Mouse (Mus musculus): ENCODE results near the gene Pcbp4. TPM values are rescaled to one million over a fixed set of nuclear protein-coding genes. Genes with fewer than 3 reads are reported as not detected.

Pcbp4 gene
- polyA plus RNA-seq, 1 experiment from 2014 or later: 16.8 TPM

DNA sequence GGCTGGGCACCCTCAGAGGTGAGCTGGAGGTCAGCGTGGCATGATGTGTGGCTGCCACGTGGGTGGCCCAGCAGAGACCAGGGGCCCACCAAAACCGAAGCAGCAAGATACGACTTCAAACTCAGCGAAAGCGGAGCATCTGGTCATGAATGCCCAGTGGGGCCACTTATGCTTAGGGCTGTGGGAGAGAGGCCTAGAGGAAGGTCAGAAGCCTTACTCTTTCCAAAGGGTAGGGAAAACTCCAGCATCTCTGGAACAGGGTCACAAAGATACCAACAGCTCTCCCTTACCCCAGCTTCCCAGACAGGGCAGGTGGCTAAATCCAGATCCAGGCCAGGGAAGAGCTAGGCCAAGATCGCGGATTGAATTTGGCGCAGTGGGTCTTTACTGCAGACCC is 4.1 kb downstream of the Pcbp4 start:
- ATAC-seq (ENCODE audit: low FRiP score, low TSS enrichment) (no peak), DNase-seq (ENCODE audit: low spot score) (no peak)
- no peak overlapping the region for H3K4me2 ChIP-seq (replicated peaks; ENCODE audit: low read depth)
- no peak overlapping the region for H3K9ac ChIP-seq (ENCODE audit: low read length)
- peaks cover 12% of the 10 kb centered on the region; the same call in 1 of the 2 replicates for H3K4me1 ChIP-seq (replicated peaks; ENCODE audit: control insufficient read depth, insufficient read depth)
- TF ChIP-seq CTCF (IDR thresholded peaks at IDR 0.05; ENCODE audit: low read depth): no peak
- TF ChIP-seq EP300 (optimal IDR thresholded peaks at IDR 0.05): no peak
- no peaks in the 10 kb centered on the region for H3K27me3 ChIP-seq (ENCODE audit: control insufficient read depth, insufficient read depth, low read length)
- H3K9me3 ChIP-seq (ENCODE audit: control insufficient read depth, low read length): no peaks in the 10 kb centered on the region
- H3K27ac ChIP-seq (replicated peaks): peak overlapping the region; percentile 13; the same call in 1 of the 2 replicates
- H3K36me3 ChIP-seq (ENCODE audit: control insufficient read depth, insufficient read depth, low read length): no peaks in the 10 kb centered on the region
- H3K4me3 ChIP-seq (ENCODE audit: low read depth, low read length): no peak overlapping the region
- WGBS: 69% methylated on average over 9 of the region's 9 CpGs

- Histone ChIP-seq H3K9me3 (ENCODE audit: control insufficient read depth, low read length) (no peaks in the 10 kb centered on the region), H3K9ac (ENCODE audit: low read length) (no peak overlapping the region), H3K27me3 (ENCODE audit: control insufficient read depth, insufficient read depth, low read length) (no peaks in the 10 kb centered on the region), H3K4me3 (ENCODE audit: low read depth, low read length) (no peak overlapping the region), H3K4me2 (replicated peaks; ENCODE audit: low read depth) (no peak overlapping the region), H3K4me1 (replicated peaks; ENCODE audit: control insufficient read depth, insufficient read depth) (peaks cover 10% of the 10 kb centered on the region; the same call in 1 of the 2 replicates), H3K36me3 (ENCODE audit: control insufficient read depth, insufficient read depth, low read length) (no peaks in the 10 kb centered on the region), H3K27ac (replicated peaks) (no peak overlapping the region)
- TF ChIP-seq EP300 (optimal IDR thresholded peaks at IDR 0.05) (no peak), CTCF (IDR thresholded peaks at IDR 0.05; ENCODE audit: low read depth) (no peak)
- no peak for DNase-seq (ENCODE audit: low spot score)
- 85% methylated on average over 5 of the region's 5 CpGs for WGBS
- ATAC-seq (ENCODE audit: low FRiP score, low TSS enrichment): no peak
Measured at GRCm38 (mm10) chr9:106457920-106458319, 4.8 kb downstream of the Pcbp4 start.

GRCm38 (mm10) chr9:106459946-106460345 is 6.9 kb downstream of the Pcbp4 start:
- H3K4me3 ChIP-seq (ENCODE audit: low read depth, low read length): no peak overlapping the region
- H3K4me2 ChIP-seq (replicated peaks; ENCODE audit: low read depth): no peak overlapping the region
- TF ChIP-seq EP300 (optimal IDR thresholded peaks at IDR 0.05) (no peak), CTCF (IDR thresholded peaks at IDR 0.05; ENCODE audit: low read depth) (no peak)
- H3K4me1 ChIP-seq (replicated peaks; ENCODE audit: control insufficient read depth, insufficient read depth): peaks cover 4% of the 10 kb centered on the region; the same call in 1 of the 2 replicates
- no peak for DNase-seq (ENCODE audit: low spot score)
- no peak for ATAC-seq (ENCODE audit: low FRiP score, low TSS enrichment)
- WGBS: 81% methylated on average over 15 of the region's 15 CpGs
- no peaks in the 10 kb centered on the region for H3K36me3 ChIP-seq (ENCODE audit: control insufficient read depth, insufficient read depth, low read length)
- H3K27ac ChIP-seq (replicated peaks): no peak overlapping the region
- H3K9me3 ChIP-seq (ENCODE audit: control insufficient read depth, low read length): no peaks in the 10 kb centered on the region
- H3K9ac ChIP-seq (ENCODE audit: low read length): no peak overlapping the region
- no peaks in the 10 kb centered on the region for H3K27me3 ChIP-seq (ENCODE audit: control insufficient read depth, insufficient read depth, low read length)

- TF ChIP-seq EP300 (optimal IDR thresholded peaks at IDR 0.05) (no peak), CTCF (IDR thresholded peaks at IDR 0.05; ENCODE audit: low read depth) (no peak)
Measured at GRCm38 (mm10) chr9:106460401-106461025, 7.4 kb downstream of the Pcbp4 start.

GRCm38 (mm10) chr9:106461026-106461415 is 7.9 kb downstream of the Pcbp4 start:
- peaks cover 2% of the 10 kb centered on the region; the same call in 1 of the 2 replicates for H3K27me3 ChIP-seq (ENCODE audit: control insufficient read depth, insufficient read depth, low read length)
- H3K4me3 ChIP-seq (ENCODE audit: low read depth, low read length): no peak overlapping the region
- H3K4me1 ChIP-seq (replicated peaks; ENCODE audit: control insufficient read depth, insufficient read depth): 0 out of 2 replicates have a peak, but pooled peaks cover 2% of the 10 kb centered on the region
- no peak overlapping the region for H3K9ac ChIP-seq (ENCODE audit: low read length)
- DNase-seq (ENCODE audit: low spot score): no peak
- WGBS: 88% methylated on average over 9 of the region's 9 CpGs
- no peak for TF ChIP-seq CTCF (IDR thresholded peaks at IDR 0.05; ENCODE audit: low read depth)
- TF ChIP-seq EP300 (optimal IDR thresholded peaks at IDR 0.05): no peak
- no peak overlapping the region for H3K27ac ChIP-seq (replicated peaks)
- H3K36me3 ChIP-seq (ENCODE audit: control insufficient read depth, insufficient read depth, low read length): no peaks in the 10 kb centered on the region
- ATAC-seq (ENCODE audit: low FRiP score, low TSS enrichment): no peak
- no peak overlapping the region for H3K4me2 ChIP-seq (replicated peaks; ENCODE audit: low read depth)
- no peaks in the 10 kb centered on the region for H3K9me3 ChIP-seq (ENCODE audit: control insufficient read depth, low read length)

More at GRCm38 (mm10) chr9:106460401-106461025, 7.4 kb downstream of the Pcbp4 start:
- no peak overlapping the region for H3K4me2 ChIP-seq (replicated peaks; ENCODE audit: low read depth)
- DNase-seq (ENCODE audit: low spot score) (no peak), ATAC-seq (ENCODE audit: low FRiP score, low TSS enrichment) (no peak)
- H3K27me3 ChIP-seq (ENCODE audit: control insufficient read depth, insufficient read depth, low read length): no peaks in the 10 kb centered on the region
- no peak overlapping the region for H3K4me3 ChIP-seq (ENCODE audit: low read depth, low read length)
- H3K9me3 ChIP-seq (ENCODE audit: control insufficient read depth, low read length): no peaks in the 10 kb centered on the region
- H3K9ac ChIP-seq (ENCODE audit: low read length): no peak overlapping the region
- WGBS: 76% methylated on average over 18 of the region's 18 CpGs
- 0 out of 2 replicates have a peak, but pooled peaks cover 2% of the 10 kb centered on the region for H3K4me1 ChIP-seq (replicated peaks; ENCODE audit: control insufficient read depth, insufficient read depth)
- H3K27ac ChIP-seq (replicated peaks): no peak overlapping the region
- H3K36me3 ChIP-seq (ENCODE audit: control insufficient read depth, insufficient read depth, low read length): no peaks in the 10 kb centered on the region

DNA sequence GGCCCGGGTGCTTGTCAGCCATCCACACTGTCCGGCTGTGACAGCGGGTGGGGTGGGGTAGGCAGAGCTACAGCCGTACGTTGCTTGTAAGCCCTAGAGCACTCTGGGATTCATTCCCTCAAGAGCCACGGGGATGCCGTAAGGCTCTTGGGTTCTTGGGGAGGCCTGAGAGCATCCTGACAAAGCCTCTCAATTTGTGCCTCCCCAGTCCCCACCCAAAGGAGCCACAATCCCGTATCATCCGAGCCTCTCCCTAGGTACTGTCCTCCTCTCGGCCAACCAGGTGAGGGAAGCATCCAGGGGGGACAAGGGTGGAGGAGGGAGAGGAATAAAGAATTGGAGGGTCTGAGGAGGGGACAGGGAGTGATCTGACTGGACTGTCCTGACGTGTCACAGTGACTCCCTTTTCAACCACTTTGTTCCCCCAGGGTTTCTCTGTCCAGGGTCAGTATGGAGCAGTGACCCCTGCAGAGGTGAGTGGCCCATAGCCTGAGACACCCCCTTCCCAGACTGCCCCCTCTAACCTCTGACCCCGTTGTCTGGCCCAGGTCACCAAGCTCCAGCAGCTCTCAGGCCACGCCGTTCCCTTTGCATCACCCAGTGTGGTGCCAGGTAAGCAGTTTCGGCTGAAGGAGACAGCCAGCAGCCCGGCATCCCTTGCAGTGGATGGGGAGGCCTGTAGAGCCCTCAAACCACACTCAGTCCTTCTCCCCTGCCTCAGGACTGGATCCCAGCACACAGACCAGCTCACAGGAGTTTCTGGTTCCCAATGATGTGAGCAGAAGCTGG is 8.7 kb downstream of the Pcbp4 start:
- TF ChIP-seq CTCF (IDR thresholded peaks at IDR 0.05; ENCODE audit: low read depth) (no peak), EP300 (optimal IDR thresholded peaks at IDR 0.05) (no peak)
- H3K4me3 ChIP-seq (ENCODE audit: low read depth, low read length): no peak overlapping the region
- H3K27me3 ChIP-seq (ENCODE audit: control insufficient read depth, insufficient read depth, low read length): peaks cover 2% of the 10 kb centered on the region; the same call in 1 of the 2 replicates
- no peaks in the 10 kb centered on the region for H3K9me3 ChIP-seq (ENCODE audit: control insufficient read depth, low read length)
- DNase-seq (ENCODE audit: low spot score) (no peak), ATAC-seq (ENCODE audit: low FRiP score, low TSS enrichment) (no peak)
- no peak overlapping the region for H3K9ac ChIP-seq (ENCODE audit: low read length)
- no peak overlapping the region for H3K27ac ChIP-seq (replicated peaks)
- no peaks in the 10 kb centered on the region for H3K4me1 ChIP-seq (replicated peaks; ENCODE audit: control insufficient read depth, insufficient read depth)
- H3K4me2 ChIP-seq (replicated peaks; ENCODE audit: low read depth): no peak overlapping the region
- no peaks in the 10 kb centered on the region for H3K36me3 ChIP-seq (ENCODE audit: control insufficient read depth, insufficient read depth, low read length)
- WGBS: 88% methylated on average over 16 of the region's 16 CpGs
